Mouse (Mus musculus) induced T-regulatory cell, adult 2 months (primary cell): ENCODE measurements around the gene Sema4a.

Source experiments
- DNase-seq: peaks from one replicate; pipeline ENCODE4 v3.0.0-alpha.2; 2012; ENCODE audit warnings: low read depth

Gene Sema4a

GRCm38 (mm10) chr3:88460983-88461696, at the start of gene Sema4a:
Sema4a (minus strand) TSS chr3:88461182.
- no peak for DNase-seq

GRCm38 (mm10) chr3:88509692-88510420, 48.9 kb upstream of the Sema4a start, which contains the start of gene Lmna:
Lmna (minus strand) TSS chr3:88509956.
- peak; percentile 99 for DNase-seq

GRCm38 (mm10) chr3:88509250-88509649, 48.3 kb upstream of the Sema4a start:
- DNase-seq: no peak

- DNase-seq: no peak
Observed at GRCm38 (mm10) chr3:88505765-88506164, 44.8 kb upstream of the Sema4a start.

GRCm38 (mm10) chr3:88505081-88505480, 44.1 kb upstream of the Sema4a start:
- DNase-seq: no peak

GRCm38 (mm10) chr3:88503881-88504746, 43.1 kb upstream of the Sema4a start:
- no peak for DNase-seq

GRCm38 (mm10) chr3:88503505-88503863, 42.5 kb upstream of the Sema4a start:
- DNase-seq: no peak

GRCm38 (mm10) chr3:88502641-88503504, 41.9 kb upstream of the Sema4a start:
- DNase-seq: peak; percentile 92

- no peak for DNase-seq
Observed at GRCm38 (mm10) chr3:88502031-88502571, 41.1 kb upstream of the Sema4a start.

GRCm38 (mm10) chr3:88501366-88502030, 40.5 kb upstream of the Sema4a start:
- peak; percentile 34 for DNase-seq

- no peak for DNase-seq
Observed at GRCm38 (mm10) chr3:88500655-88501365, 39.8 kb upstream of the Sema4a start.

GRCm38 (mm10) chr3:88500087-88500486, 39.1 kb upstream of the Sema4a start:
- no peak for DNase-seq

GRCm38 (mm10) chr3:88499580-88499979, 38.6 kb upstream of the Sema4a start:
- no peak for DNase-seq

GRCm38 (mm10) chr3:88495741-88496415, 34.9 kb upstream of the Sema4a start:
- DNase-seq: no peak

- no peak for DNase-seq
Observed at GRCm38 (mm10) chr3:88494836-88495628, 34.0 kb upstream of the Sema4a start.

- DNase-seq: no peak
Observed at GRCm38 (mm10) chr3:88493706-88494582, 33.0 kb upstream of the Sema4a start.

GRCm38 (mm10) chr3:88487396-88487795, 26.4 kb upstream of the Sema4a start:
- no peak for DNase-seq

GRCm38 (mm10) chr3:88486887-88487286, 25.9 kb upstream of the Sema4a start:
- no peak for DNase-seq
